Mouse (Mus musculus): ENCODE data around the gene Akr1a1.
"Not testable (repeated sequence)": the region's sequence is repeated elsewhere in the genome, so short reads cannot be mapped to it uniquely, and the experiment has no call there.

Gene Akr1a1

GRCm38 (mm10) chr4:116650924-116651796, at the start of gene Akr1a1:
Gene Akr1a1 (minus strand): TSS chr4:116651680.
- DNase-seq (ENCODE audit: low spot score): peak; percentile 87

- no peak for DNase-seq (ENCODE audit: low spot score)
These were observed 49.5 kb upstream of the Akr1a1 start for GRCm38 (mm10) chr4:116700964-116701363.

GRCm38 (mm10) chr4:116698693-116699342, 47.3 kb upstream of the Akr1a1 start:
- no peak for DNase-seq (ENCODE audit: low spot score)

- no peak for DNase-seq (ENCODE audit: low spot score)
These were observed 42.3 kb upstream of the Akr1a1 start for GRCm38 (mm10) chr4:116693785-116694184.

- no peak for DNase-seq (ENCODE audit: low spot score)
These were observed 40.7 kb upstream of the Akr1a1 start for GRCm38 (mm10) chr4:116692146-116692545.

- DNase-seq (ENCODE audit: low spot score): no peak
These were observed 37.9 kb upstream of the Akr1a1 start for GRCm38 (mm10) chr4:116689309-116689876.

GRCm38 (mm10) chr4:116687041-116687440, 35.6 kb upstream of the Akr1a1 start:
- no peak for DNase-seq (ENCODE audit: low spot score)

- DNase-seq (ENCODE audit: low spot score): peak; percentile 99
These were observed 34.1 kb upstream of the Akr1a1 start, which contains the start of gene Prdx1 for GRCm38 (mm10) chr4:116685402-116686061. Gene Prdx1 (plus strand): TSS chr4:116685544.

- no peak for DNase-seq (ENCODE audit: low spot score)
These were observed 33.2 kb upstream of the Akr1a1 start for GRCm38 (mm10) chr4:116684665-116685064.

- DNase-seq (ENCODE audit: low spot score): no peak
These were observed 32.5 kb upstream of the Akr1a1 start for GRCm38 (mm10) chr4:116683957-116684356.

GRCm38 (mm10) chr4:116680521-116680920, 29.0 kb upstream of the Akr1a1 start:
- DNase-seq (ENCODE audit: low spot score): not testable (repeated sequence)

- no peak for DNase-seq (ENCODE audit: low spot score)
These were observed 27.7 kb upstream of the Akr1a1 start for GRCm38 (mm10) chr4:116679141-116679540.

- DNase-seq (ENCODE audit: low spot score): no peak
These were observed 26.3 kb upstream of the Akr1a1 start for GRCm38 (mm10) chr4:116677808-116678207.

GRCm38 (mm10) chr4:116676027-116676426, 24.5 kb upstream of the Akr1a1 start:
- DNase-seq (ENCODE audit: low spot score): no peak

GRCm38 (mm10) chr4:116674761-116675160, 23.3 kb upstream of the Akr1a1 start:
- DNase-seq (ENCODE audit: low spot score): not testable (repeated sequence)

GRCm38 (mm10) chr4:116672785-116673184, 21.3 kb upstream of the Akr1a1 start:
- peak; percentile 28 for DNase-seq (ENCODE audit: low spot score)

- no peak for DNase-seq (ENCODE audit: low spot score)
These were observed 17.8 kb upstream of the Akr1a1 start for GRCm38 (mm10) chr4:116669291-116669690.

- no peak for DNase-seq (ENCODE audit: low spot score)
These were observed 16.7 kb upstream of the Akr1a1 start for GRCm38 (mm10) chr4:116668145-116668544.

- DNase-seq (ENCODE audit: low spot score): no peak
These were observed 15.1 kb upstream of the Akr1a1 start for GRCm38 (mm10) chr4:116666625-116667024.

- no peak for DNase-seq (ENCODE audit: low spot score)
These were observed 10.5 kb upstream of the Akr1a1 start for GRCm38 (mm10) chr4:116661998-116662397.

GRCm38 (mm10) chr4:116660829-116661228, 9.3 kb upstream of the Akr1a1 start:
- no peak for DNase-seq (ENCODE audit: low spot score)

GRCm38 (mm10) chr4:116659916-116660315, 8.4 kb upstream of the Akr1a1 start:
- DNase-seq (ENCODE audit: low spot score): not testable (repeated sequence)

Measured in urinary bladder, postnatal 25 days (tissue).